Mouse (Mus musculus) forebrain, embryonic 12.5 days (tissue): ENCODE results near the gene Mmp11. TPM values are rescaled to one million over a fixed set of nuclear protein-coding genes. Genes with fewer than 3 reads are reported as not detected.
A peak's percentile ranks its signal among the peaks of the same experiment; 100 is the strongest.

Experiments
- ATAC-seq: fragments of 200-750 bp; cut with Nextera tagmentation; 2 replicates; pipeline ENCODE4 v1.8.0; 2017; ENCODE audit warnings: moderate TSS enrichment; ENCODE audit not compliant: low FRiP score
- H3K27ac ChIP-seq: fragments of 300-500 bp; sonication (generic); 2 replicates; pipeline ENCODE4 v1.5.1; 2016; ENCODE audit warnings: mild to moderate bottlenecking
- H3K27me3 ChIP-seq: fragments of 300-500 bp; sonication (generic); 2 replicates; pipeline ENCODE4 v1.6.1; 2016; ENCODE audit warnings: mild to moderate bottlenecking
- H3K36me3 ChIP-seq: fragments of 300-500 bp; sonication (generic); replicated peaks from 2 replicates; pipeline ENCODE4 v1.6.1; 2016; ENCODE audit warnings: mild to moderate bottlenecking
- H3K4me1 ChIP-seq: fragments of 300-500 bp; sonication (generic); 2 replicates; pipeline ENCODE4 v1.6.1; 2016
- H3K4me2 ChIP-seq: fragments of 300-500 bp; sonication (generic); 2 replicates; pipeline ENCODE4 v1.6.1; 2016; ENCODE audit warnings: mild to moderate bottlenecking, moderate library complexity
- H3K4me3 ChIP-seq: fragments of 300-500 bp; sonication (generic); replicated peaks from 2 replicates; pipeline ENCODE4 v1.5.1; 2016; ENCODE audit warnings: mild to moderate bottlenecking
- H3K9ac ChIP-seq: fragments of 300-500 bp; sonication (generic); 2 replicates; pipeline ENCODE4 v1.6.1; 2016; ENCODE audit warnings: mild to moderate bottlenecking
- H3K9me3 ChIP-seq: fragments of 300-500 bp; sonication (generic); 2 replicates; pipeline ENCODE4 v1.6.1; 2016
- WGBS: fragments of 180-500 bp; shearing (Covaris S2); methylation state at CpG from one replicate; pipeline ENCODE4 v1.1.7; 2016; 5-methylcytosine and 5-hydroxymethylcytosine counted together
- polyA plus RNA-seq: library from polyadenylated mRNA; unstranded; fragments of >200 nt; fragmentation: Nextera tagmentation; extraction: Ambion mirVana; gene quantifications from 2 replicates; pipeline ENCODE4 v1.2.1, GENCODE M21; 2016

The Mmp11 gene
- polyA plus RNA-seq, 1 experiment from 2014 or later, result 33.3 TPM

- ATAC-seq, result peak; percentile 45; the same call in 1 of the 2 replicates
- no peaks in the 10 kb centered on the region for H3K36me3 ChIP-seq
- H3K27me3 ChIP-seq, result no peaks in the 10 kb centered on the region
- no peaks in the 10 kb centered on the region for H3K9me3 ChIP-seq
- 2% methylated on average over 15 of the region's 15 CpGs for WGBS
- H3K9ac ChIP-seq, result no peak overlapping the region
- no peak overlapping the region for H3K4me3 ChIP-seq
- H3K27ac ChIP-seq, result peak overlapping the region; percentile 71
- H3K4me1 ChIP-seq, result peaks cover 25% of the 10 kb centered on the region
- H3K4me2 ChIP-seq, result peak overlapping the region; percentile 36
Measured at GRCm38 (mm10) chr10:75882433-75883231, 53.7 kb downstream of the Mmp11 start.

GRCm38 (mm10) chr10:75881578-75882432 lies 54.5 kb downstream of the Mmp11 start:
- no peak overlapping the region for H3K4me3 ChIP-seq
- no peaks in the 10 kb centered on the region for H3K27me3 ChIP-seq
- ATAC-seq, result peak; percentile 27; the same call in 1 of the 2 replicates
- no peaks in the 10 kb centered on the region for H3K9me3 ChIP-seq
- H3K4me1 ChIP-seq, result peaks cover 25% of the 10 kb centered on the region
- H3K27ac ChIP-seq, result peak overlapping the region; percentile 71
- peak overlapping the region; percentile 22; the same call in 1 of the 2 replicates for H3K4me2 ChIP-seq
- WGBS, result 13% methylated on average over 20 of the region's 20 CpGs
- no peaks in the 10 kb centered on the region for H3K36me3 ChIP-seq
- H3K9ac ChIP-seq, result no peak overlapping the region

GRCm38 (mm10) chr10:75880771-75881577 lies 55.3 kb downstream of the Mmp11 start:
- H3K27me3 ChIP-seq, result no peaks in the 10 kb centered on the region
- WGBS, result 58% methylated on average over 6 of the region's 6 CpGs
- no peaks in the 10 kb centered on the region for H3K9me3 ChIP-seq
- H3K9ac ChIP-seq, result no peak overlapping the region
- no peak overlapping the region for H3K4me2 ChIP-seq
- H3K4me1 ChIP-seq, result peaks cover 25% of the 10 kb centered on the region
- H3K4me3 ChIP-seq, result no peak overlapping the region
- no peak for ATAC-seq
- H3K27ac ChIP-seq, result peak overlapping the region; percentile 70; the same call in 1 of the 2 replicates
- H3K36me3 ChIP-seq, result no peaks in the 10 kb centered on the region

GRCm38 (mm10) chr10:75880351-75880750 lies 55.9 kb downstream of the Mmp11 start:
- 93% methylated on average over 10 of the region's 10 CpGs for WGBS
- H3K27ac ChIP-seq, result no peak overlapping the region
- no peaks in the 10 kb centered on the region for H3K36me3 ChIP-seq
- H3K27me3 ChIP-seq, result no peaks in the 10 kb centered on the region
- H3K4me3 ChIP-seq, result no peak overlapping the region
- no peaks in the 10 kb centered on the region for H3K9me3 ChIP-seq
- no peak for ATAC-seq
- no peak overlapping the region for H3K4me2 ChIP-seq
- no peak overlapping the region for H3K9ac ChIP-seq
- H3K4me1 ChIP-seq, result peaks cover 25% of the 10 kb centered on the region

- no peak for ATAC-seq
- peaks cover 29% of the 10 kb centered on the region for H3K4me1 ChIP-seq
- H3K4me3 ChIP-seq, result no peak overlapping the region
- H3K27me3 ChIP-seq, result no peaks in the 10 kb centered on the region
- H3K9ac ChIP-seq, result no peak overlapping the region
- WGBS, result 90% methylated on average over 3 of the region's 3 CpGs
- H3K4me2 ChIP-seq, result no peak overlapping the region
- H3K27ac ChIP-seq, result no peak overlapping the region
- H3K9me3 ChIP-seq, result no peaks in the 10 kb centered on the region
- no peaks in the 10 kb centered on the region for H3K36me3 ChIP-seq
Measured at GRCm38 (mm10) chr10:75878836-75879235, 57.5 kb downstream of the Mmp11 start.

- Histone ChIP-seq H3K9ac (peak overlapping the region; percentile 22; the same call in 1 of the 2 replicates), H3K4me2 (peak overlapping the region; percentile 58), H3K36me3 (no peaks in the 10 kb centered on the region), H3K4me1 (peaks cover 17% of the 10 kb centered on the region), H3K27ac (peak overlapping the region; percentile 88), H3K4me3 (peak overlapping the region; percentile 33), H3K9me3 (no peaks in the 10 kb centered on the region), H3K27me3 (no peaks in the 10 kb centered on the region)
- WGBS, result 4% methylated on average over 10 of the region's 10 CpGs
- ATAC-seq, result no peak; the same call in 1 of the 2 replicates
Measured at GRCm38 (mm10) chr10:75873543-75874170, 62.6 kb downstream of the Mmp11 start.

Other genes with a start within 250 kb of the Mmp11 start
- gene Cabin1, start 172.2 kb downstream of the Mmp11 start, polyA plus RNA-seq, result 42.8 and 51.9 TPM in 2 replicates
- gene Ddt, start 163.1 kb downstream of the Mmp11 start, polyA plus RNA-seq, result 81.8 TPM in 2 replicates
- gene Gm20441, start 155.5 kb downstream of the Mmp11 start, polyA plus RNA-seq, result not detected in 2 replicates
- gene Gstt3, start 155.1 kb downstream of the Mmp11 start, polyA plus RNA-seq, result 1.5 and 2.1 TPM in 2 replicates
- gene Gstt1, start 137.9 kb downstream of the Mmp11 start, polyA plus RNA-seq, result 4.9 and 6.3 TPM in 2 replicates
- not detected in 2 replicates for gene Gstt4, start 114.0 kb downstream of the Mmp11 start, polyA plus RNA-seq
- 4.1 and 7.3 TPM in 2 replicates for gene Gstt2, start 99.1 kb downstream of the Mmp11 start, polyA plus RNA-seq
- gene Mif, start 76.3 kb downstream of the Mmp11 start, polyA plus RNA-seq, result 1,649 and 1,743 TPM in 2 replicates
- gene Derl3, start 43.1 kb downstream of the Mmp11 start, polyA plus RNA-seq, result 3.1 and 3.3 TPM in 2 replicates
- 303 and 310 TPM in 2 replicates for gene Smarcb1, start 14.9 kb downstream of the Mmp11 start, polyA plus RNA-seq
- gene Chchd10, start 3.4 kb downstream of the Mmp11 start, polyA plus RNA-seq, result 7.6 and 7.8 TPM in 2 replicates
- 0.46 TPM in 1 of 2 replicates, not detected in the other for gene Gm867, start 4.2 kb upstream of the Mmp11 start, polyA plus RNA-seq
- not detected in 2 replicates for gene Vpreb3, start 6.6 kb upstream of the Mmp11 start, polyA plus RNA-seq
- gene Gm5134, start 18.0 kb upstream of the Mmp11 start, polyA plus RNA-seq, result not detected in 2 replicates
- gene Zfp280b, start 96.2 kb upstream of the Mmp11 start, polyA plus RNA-seq, result 26.1 and 26.7 TPM in 2 replicates
- not detected in 2 replicates for gene Slc5a4b, start 174.5 kb upstream of the Mmp11 start, polyA plus RNA-seq
- not detected in 2 replicates for gene Slc5a4a, start 211.0 kb upstream of the Mmp11 start, polyA plus RNA-seq